Mouse (Mus musculus) heart, adult 2 months (tissue): ENCODE results near the gene Ube4b.

Experiments
- CTCF ChIP-seq: fragments of 200-600 bp; IDR thresholded peaks from 2 replicates; pipeline ENCODE4 v1.8.1; 2022; ENCODE audit warnings: antibody characterized with exemption, mild to moderate bottlenecking, moderate library complexity
- POLR2A ChIP-seq: fragments of 200-500 bp; IDR thresholded peaks from 2 replicates; pipeline ENCODE4 v1.6.1; 2011; ENCODE audit warnings: mild to moderate bottlenecking, low read depth, low read length, control low read depth; ENCODE audit not compliant: insufficient read depth

DNA sequence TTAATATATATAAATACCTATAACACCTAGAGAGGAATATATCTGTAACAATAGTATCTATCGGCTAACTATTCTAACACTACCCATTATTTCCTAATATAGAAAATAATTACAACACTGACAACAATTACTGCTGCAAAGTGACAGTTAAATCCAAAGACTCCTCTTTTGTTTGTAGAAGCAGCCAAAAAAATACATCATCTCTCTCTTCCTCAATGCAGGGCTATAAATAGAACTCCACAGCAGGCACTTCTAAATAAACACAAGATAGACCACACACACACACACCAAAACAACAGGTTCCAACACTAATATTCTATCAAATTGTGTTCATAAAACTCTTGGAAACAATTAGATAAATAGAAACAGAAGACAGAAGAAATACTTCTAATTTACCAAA lies 140.9 kb downstream of the Ube4b start:
- no peak for TF ChIP-seq POLR2A
- TF ChIP-seq CTCF = no peak
